In genomic region chr1:186705915-186706248, GRCm38 (mm10) we compare ENCODE assay signal across 8 mouse cellular contexts. TPM values are rescaled to one million over a fixed set of nuclear protein-coding genes. Genes with fewer than 3 reads are reported as not detected.
DNase-seq lines count a peak whose midpoint lies in the region; ATAC-seq and TF ChIP-seq lines count a peak whose summit lies in the region.

TSS of gene Tgfb2 (minus strand) at chr1:186705989.

- H3K27ac ChIP-seq in kidney, postnatal 0 days, result peak within 1 kb of the TSS; percentile 63; the same call in 1 of the 2 replicates
- peak within 1 kb of the TSS; percentile 49 for H3K27ac ChIP-seq in hindbrain, postnatal 0 days
- no peak within 1 kb of the TSS for H3K27ac ChIP-seq in liver, embryonic 16.5 days (ENCODE audit: low read length)

- H3K4me1 ChIP-seq in kidney, postnatal 0 days (replicated peaks; ENCODE audit: insufficient read depth, low read length), result 0 out of 2 replicates have a peak, but pooled peaks cover 3% of the 10 kb centered on the region
- H3K4me1 ChIP-seq in hindbrain, postnatal 0 days (ENCODE audit: insufficient read depth, low read length), result no peaks in the 10 kb centered on the region
- H3K4me1 ChIP-seq in liver, embryonic 16.5 days (ENCODE audit: control insufficient read depth, low read depth, low read length), result no peaks in the 10 kb centered on the region; the same call in none of the 2 replicates

- no peaks in the 10 kb centered on the region for H3K36me3 ChIP-seq in kidney, postnatal 0 days (ENCODE audit: insufficient read depth, low read length)
- H3K36me3 ChIP-seq in hindbrain, postnatal 0 days (ENCODE audit: insufficient read depth, low read length), result no peaks in the 10 kb centered on the region
- no peaks in the 10 kb centered on the region for H3K36me3 ChIP-seq in liver, embryonic 16.5 days (ENCODE audit: control insufficient read depth, insufficient read depth)

- H3K9ac ChIP-seq in kidney, postnatal 0 days (ENCODE audit: low read depth, low read length), result peak within 1 kb of the TSS; percentile 63
- H3K9ac ChIP-seq in hindbrain, postnatal 0 days (replicated peaks; ENCODE audit: low read length), result peak within 1 kb of the TSS; percentile 58
- H3K9ac ChIP-seq in liver, embryonic 16.5 days (ENCODE audit: low read depth, low read length), result peak within 1 kb of the TSS; percentile 37

- TF ChIP-seq CTCF in kidney, postnatal 0 days (IDR thresholded peaks at IDR 0.05; ENCODE audit: low read depth), result no peak
- no peak for TF ChIP-seq CTCF in hindbrain, postnatal 0 days (IDR thresholded peaks at IDR 0.05; ENCODE audit: low read depth)

- peak within 1 kb of the TSS; percentile 49 for H3K4me3 ChIP-seq in kidney, postnatal 0 days (replicated peaks; ENCODE audit: low read depth, low read length)
- peak within 1 kb of the TSS; percentile 55 for H3K4me3 ChIP-seq in hindbrain, postnatal 0 days (ENCODE audit: low read length)
- peak within 1 kb of the TSS; percentile 55 for H3K4me3 ChIP-seq in liver, embryonic 16.5 days (ENCODE audit: low read depth, low read length)

- ATAC-seq in kidney, postnatal 0 days (replicated peaks; ENCODE audit: low FRiP score, low read depth), result peak; percentile 19; the same call in 1 of the 2 replicates
- peak; percentile 49 for ATAC-seq in hindbrain, postnatal 0 days
- ATAC-seq in liver, embryonic 16.5 days (ENCODE audit: low read depth), result 0 out of 2 replicates have a peak, but pooled peaks have one; percentile 14

- H3K9me3 ChIP-seq in kidney, postnatal 0 days (replicated peaks; ENCODE audit: low read length), result no peaks in the 10 kb centered on the region
- H3K9me3 ChIP-seq in hindbrain, postnatal 0 days (ENCODE audit: low read length), result no peaks in the 10 kb centered on the region
- no peaks in the 10 kb centered on the region for H3K9me3 ChIP-seq in liver, embryonic 16.5 days (replicated peaks; ENCODE audit: control insufficient read depth, low read length)

- 2% methylated on average over 12 of the region's 12 CpGs for WGBS in kidney, postnatal 0 days
- WGBS in hindbrain, postnatal 0 days, result 1% methylated on average over 12 of the region's 12 CpGs
- 4% methylated on average over 12 of the region's 12 CpGs for whole genome bisulfite sequencing in liver, embryonic 16.5 days (ENCODE audit: insufficient replicate concordance)

- H3K27me3 ChIP-seq in kidney, postnatal 0 days (ENCODE audit: insufficient read depth, low read length), result no peaks in the 10 kb centered on the region
- H3K27me3 ChIP-seq in hindbrain, postnatal 0 days (ENCODE audit: insufficient read depth, low read length), result no peaks in the 10 kb centered on the region
- peaks cover 30% of the 10 kb centered on the region for H3K27me3 ChIP-seq in liver, embryonic 16.5 days (ENCODE audit: control insufficient read depth, insufficient read depth, low read depth, low read length)

- peak; percentile 62 for DNase-seq in kidney, postnatal 0 days (ENCODE audit: low spot score)
- DNase-seq in kidney, postnatal 14 days, result no peak
- peak; percentile 28 for DNase-seq in R1 (ENCODE audit: low read depth, low spot score)
- peak; percentile 29 for DNase-seq in frontal cortex, postnatal 14 days (ENCODE audit: low spot score in 2 of 2)
- DNase-seq in hindbrain, postnatal 0 days (ENCODE audit: low spot score), result peak; percentile 69
- DNase-seq in right cerebral cortex, postnatal 14 days, result peak; percentile 41
- no peak for DNase-seq in ovary, postnatal 10 days (ENCODE audit: low spot score)

- peak within 1 kb of the TSS; percentile 92 for H3K4me2 ChIP-seq in kidney, postnatal 0 days (ENCODE audit: low read length)
- H3K4me2 ChIP-seq in hindbrain, postnatal 0 days (ENCODE audit: low read depth, low read length), result peak within 1 kb of the TSS; percentile 97
- H3K4me2 ChIP-seq in liver, embryonic 16.5 days (ENCODE audit: low read depth, low read length), result peak within 1 kb of the TSS; percentile 69

RNA-seq across cellular contexts. Expression of gene Tgfb2, which starts in this region (rescaled TPM):
- polyA plus RNA-seq in kidney, postnatal 0 days (2015; fragmentation: Nextera tagmentation; extraction: Ambion mirVana), result 15.4 and 17.1 TPM in 2 replicates
- 12.2 and 13.1 TPM in 2 replicates for total RNA-seq in hindbrain, postnatal 0 days (2014; rRNA removed)
- polyA plus RNA-seq in hindbrain, postnatal 0 days (2015; fragmentation: Nextera tagmentation; extraction: Ambion mirVana), result 30.6 TPM in 2 replicates
- 0.89 and 1.7 TPM in 2 replicates for polyA plus RNA-seq in liver, embryonic 16.5 days (2015; fragmentation: Nextera tagmentation; extraction: Ambion mirVana)

Comparison
In these comparisons a context has a peak if more than half of its experiments do, and no peak if none do; other contexts are left out.
1. DNase-seq: peak in kidney, postnatal 0 days (single experiment), R1 (single experiment), frontal cortex, postnatal 14 days (2 of 2), hindbrain, postnatal 0 days (single experiment) and right cerebral cortex, postnatal 14 days (single experiment); none in kidney, postnatal 14 days (single experiment) and ovary, postnatal 10 days (single experiment).
2. Peak in every context shown above with its lines, with median percentiles within 50 percentile points of each other: ATAC-seq, H3K4me2 ChIP-seq, H3K4me3 ChIP-seq and H3K9ac ChIP-seq.